Mouse (Mus musculus) testis, adult 10 weeks (tissue): ENCODE measurements around the gene Lbx1. TPM values are rescaled to one million over a fixed set of nuclear protein-coding genes. Genes with fewer than 3 reads are reported as not detected.

Experiments used
- polyA plus RNA-seq: library from polyadenylated mRNA; stranded (reverse); fragments of 350-450 nt; fragmentation: Illumina TruSeq; extraction: RNeasy Lipid Tissue Mini Kit (QIAGEN cat#74804); gene quantifications from one replicate; pipeline ENCODE4 v1.2.3, GENCODE M21; 2014; ENCODE audit warnings: low read depth, low replicate concordance

Gene Lbx1
- not detected for polyA plus RNA-seq

DNA sequence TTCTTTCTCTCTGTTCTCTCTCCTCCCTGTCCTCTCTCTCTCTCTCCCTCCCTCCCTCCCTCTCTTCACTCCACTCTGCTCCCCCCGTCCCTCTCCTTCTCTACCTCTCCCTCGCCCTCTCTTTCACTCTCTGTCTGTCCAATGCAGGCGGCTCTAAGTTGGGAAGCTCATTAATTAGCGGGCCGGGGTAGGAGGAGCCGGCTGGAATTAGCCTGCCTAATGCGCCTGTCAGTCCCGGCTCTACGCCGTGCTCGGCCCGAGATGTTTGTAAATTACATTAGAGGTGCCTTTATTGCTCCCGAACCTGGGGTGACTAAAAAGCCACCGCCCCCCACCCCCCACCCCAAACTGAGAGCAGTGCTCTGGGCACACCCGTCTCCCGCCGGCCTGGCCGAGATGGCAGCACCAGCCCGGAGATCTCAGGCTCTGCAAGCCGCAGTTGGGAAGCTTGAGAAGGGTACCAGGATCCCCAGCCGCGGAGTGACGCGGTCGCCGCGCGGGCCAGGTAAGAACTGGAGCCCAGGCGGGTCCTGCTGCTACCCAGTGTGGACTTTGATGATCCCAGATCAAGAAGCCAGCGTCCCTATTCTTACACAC lies at the start of gene Lbx1:
Gene Lbx1 (minus strand): TSS at position 47 of the 597 bp plus-strand sequence.

Other genes with a start within 250 kb of the Lbx1 start
- 1.0 TPM for gene Sema4g, start 246.7 kb downstream of the Lbx1 start, polyA plus RNA-seq
- 2.4 TPM for gene Twnk, start 230.1 kb downstream of the Lbx1 start, polyA plus RNA-seq
- 9.3 TPM for gene Mrpl43, start 229.4 kb downstream of the Lbx1 start, polyA plus RNA-seq
- gene Lzts2, start 221.4 kb downstream of the Lbx1 start, polyA plus RNA-seq = 2.3 TPM
- gene Pdzd7, start 190.1 kb downstream of the Lbx1 start, polyA plus RNA-seq = 0.18 TPM
- 6.5 TPM for gene Sfxn3, start 188.3 kb downstream of the Lbx1 start, polyA plus RNA-seq
- 0.25 TPM for gene Kazald1, start 160.6 kb downstream of the Lbx1 start, polyA plus RNA-seq
- gene Tlx1, start 85.1 kb downstream of the Lbx1 start, polyA plus RNA-seq = not detected
- gene Btrc, start 127.9 kb upstream of the Lbx1 start, polyA plus RNA-seq = 79.6 TPM